Mouse (Mus musculus) hematopoietic stem cell, adult 5-6 weeks (primary cell): ENCODE measurements at regions not wholly inside any gene's neighbourhood (a gene's known extent, or its start where the extent isn't known, plus 50 kb on each side); places are given as distances from the start of the nearest gene placed in this dataset.

Experiments
- ATAC-seq, 2 experiments: fragments of 125-278 bp in 1 of 2; replicated peaks in 1 of 2; 2 replicates each; pipeline ENCODE4 v1.8.0; 2016 to 2017; ENCODE audit warnings: inconsistent platforms in 2 of 2, mild to moderate bottlenecking in 2 of 2, moderate number of reproducible peaks in 2 of 2, low read depth in 1 of 2, moderate TSS enrichment in 1 of 2; ENCODE audit not compliant: low FRiP score in 2 of 2, poor library complexity in 2 of 2, severe bottlenecking in 2 of 2, insufficient read depth in 1 of 2, low TSS enrichment in 1 of 2

DNA sequence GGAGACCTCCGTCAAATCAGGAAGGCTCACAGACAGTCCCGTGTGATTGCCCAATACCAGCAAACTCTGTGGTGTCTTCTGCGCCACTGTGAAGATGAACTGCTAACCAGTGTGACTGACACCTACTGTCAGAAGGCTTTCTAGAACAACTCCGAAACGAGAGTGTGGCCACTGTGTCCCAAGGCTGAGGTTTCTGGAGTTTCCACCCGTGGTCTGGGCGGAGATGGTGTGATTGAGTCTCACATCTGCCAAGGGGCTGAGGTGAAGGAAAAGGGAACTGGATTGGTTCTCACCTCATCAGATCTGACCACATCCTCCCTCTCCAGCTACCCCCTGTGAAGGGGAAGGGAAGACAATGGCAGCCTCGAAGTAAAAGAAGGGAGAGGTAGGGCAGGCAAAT lies 79.6 kb upstream of the 4930412O13Rik start:
- ATAC-seq, result peak; percentile 90 to 94

DNA sequence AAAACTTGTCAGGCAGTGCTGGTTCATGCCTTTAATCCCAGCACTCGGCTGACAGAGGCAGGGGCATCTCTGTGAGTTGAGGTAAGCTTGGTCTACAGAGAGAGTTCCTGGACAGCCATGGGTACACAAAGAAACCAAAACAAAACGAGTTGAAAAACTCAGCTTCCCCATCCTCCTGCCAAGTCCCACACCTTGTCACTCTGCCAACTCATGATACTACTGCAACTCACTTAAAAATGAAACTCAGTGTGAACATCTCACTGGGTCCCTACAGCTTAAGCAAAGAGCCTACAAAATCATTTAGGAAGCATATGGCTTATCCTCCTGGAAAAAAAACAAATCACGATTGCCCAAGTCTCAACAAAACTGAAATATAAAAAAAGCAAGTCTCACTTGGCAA lies 76.7 kb upstream of the 4930412O13Rik start:
- ATAC-seq, result peak in 1 of 2 experiments; percentile 6; a peak in 1 of 4 replicates

DNA sequence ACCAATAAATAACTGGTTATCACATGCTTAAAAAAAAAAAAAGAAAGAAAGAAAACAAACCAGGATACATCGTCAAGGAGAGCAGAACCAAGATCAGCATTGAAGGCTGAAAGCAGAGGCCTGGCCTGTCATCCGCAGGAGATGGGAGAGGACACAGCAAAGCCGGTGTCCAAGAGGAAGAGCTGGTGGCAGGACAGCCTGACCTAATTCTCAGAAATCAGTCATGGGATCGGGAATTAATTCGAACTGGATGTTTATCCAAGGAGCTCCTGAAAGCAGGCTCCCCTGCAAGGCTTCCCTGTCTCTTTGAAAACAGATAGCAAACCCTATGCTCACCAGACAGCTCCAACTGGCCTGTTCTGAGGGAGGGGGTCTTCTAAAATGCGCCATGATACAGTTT lies 75.5 kb upstream of the 4930412O13Rik start:
- ATAC-seq, result no peak
